Mouse (Mus musculus) telencephalon, adult 2 months (tissue): ENCODE data around the gene Tpte.
A peak's percentile ranks its signal among the peaks of the same experiment; 100 is the strongest.
"Not testable (repeated sequence)": the region's sequence is repeated elsewhere in the genome, so short reads cannot be mapped to it uniquely, and the experiment has no call there.

Source experiments
- DNase-seq: peaks from one replicate; pipeline ENCODE4 v3.0.0-alpha.2; 2011; ENCODE audit warnings: low read depth, low spot score

The Tpte gene

DNA sequence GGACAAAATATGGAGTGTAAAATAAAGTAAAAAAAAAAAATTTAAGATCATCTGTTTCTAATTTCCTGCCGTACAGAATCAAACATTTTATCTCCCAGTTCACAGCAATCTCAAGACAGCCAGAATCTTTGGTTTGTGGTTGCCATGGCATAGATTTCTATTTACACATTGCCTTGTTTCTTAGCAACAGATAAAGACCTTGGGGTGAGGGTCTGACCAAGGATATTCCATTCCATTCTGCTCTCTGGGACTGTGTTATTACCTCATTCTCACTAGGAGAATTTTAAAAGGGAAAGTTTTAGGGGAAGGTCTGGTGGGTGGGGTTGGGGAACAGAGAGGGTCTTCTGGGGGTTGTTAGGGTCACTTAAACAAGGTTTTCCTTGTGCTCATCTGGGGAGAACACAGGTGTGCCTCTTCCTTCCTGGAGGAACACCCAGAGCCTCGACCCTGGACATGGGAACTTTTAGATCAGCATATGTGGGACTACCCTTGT, at the start of gene Tpte:
Gene Tpte (plus strand): TSS at position 443 of the 493 bp plus-strand sequence.
- no peak for DNase-seq

DNA sequence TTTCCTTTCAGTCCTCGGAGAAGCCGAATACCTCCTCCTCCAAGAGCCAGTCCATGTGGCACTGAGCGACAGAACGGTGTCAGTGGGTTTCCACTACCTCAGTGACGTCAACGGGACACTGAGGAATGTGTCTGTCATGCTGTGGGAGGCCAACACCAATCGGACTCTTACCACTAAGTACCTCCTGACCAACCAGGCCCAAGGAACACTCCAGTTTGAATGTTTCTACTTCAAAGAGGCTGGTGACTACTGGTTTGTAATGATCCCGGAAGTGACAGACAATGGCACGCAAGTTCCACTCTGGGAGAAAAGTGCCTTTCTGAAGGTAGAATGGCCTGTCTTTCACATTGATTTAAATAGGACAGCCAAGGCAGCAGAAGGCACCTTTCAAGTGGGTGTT, 40.3 kb upstream of the Tpte start:
- no peak for DNase-seq

DNA sequence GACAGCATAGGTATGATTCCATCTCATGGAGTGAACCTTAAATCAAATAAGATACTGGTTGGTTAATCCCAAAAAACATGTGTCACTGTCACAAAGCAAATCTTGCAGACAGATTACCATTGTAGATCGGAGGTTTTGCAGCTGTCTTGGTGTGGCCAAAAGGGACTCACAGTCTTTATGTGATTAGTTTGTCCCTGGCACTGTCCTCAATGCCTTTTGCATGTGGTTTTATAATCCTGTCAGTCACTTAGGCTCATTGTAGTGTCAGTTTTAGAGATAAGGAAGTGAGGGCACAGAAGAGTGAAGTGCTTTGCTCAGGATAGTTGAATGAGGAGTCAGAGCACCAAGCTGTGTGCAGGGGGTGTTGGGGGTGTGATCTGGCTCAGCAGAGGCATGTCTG, 37.6 kb upstream of the Tpte start:
- no peak for DNase-seq

- DNase-seq: peak; percentile 40
Observed at GRCm38 (mm10) chr8:22247956-22248355, 35.3 kb upstream of the Tpte start.

DNA sequence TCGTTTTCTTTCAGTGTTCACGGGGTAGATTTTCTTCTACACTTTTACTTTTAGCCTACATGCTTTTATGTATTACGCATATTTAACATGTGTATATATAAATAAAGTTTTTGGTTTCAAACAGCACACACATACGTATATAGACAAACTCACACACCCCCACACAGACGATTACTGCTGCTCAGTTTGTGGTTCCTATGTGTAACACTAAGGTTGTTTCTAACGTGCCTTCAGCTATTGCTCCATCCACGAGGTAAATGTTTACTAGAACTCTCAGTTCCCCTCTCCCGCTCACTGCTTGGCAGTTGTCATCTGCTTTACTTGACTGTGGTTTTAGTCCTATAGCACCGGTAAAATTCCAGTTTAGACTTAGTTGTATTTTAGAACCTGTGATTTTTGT, 34.2 kb upstream of the Tpte start:
- DNase-seq: no peak

- no peak for DNase-seq
Observed at GRCm38 (mm10) chr8:22258946-22259450, 24.2 kb upstream of the Tpte start.

GRCm38 (mm10) chr8:22259531-22259930, 23.7 kb upstream of the Tpte start:
- DNase-seq: no peak

DNA sequence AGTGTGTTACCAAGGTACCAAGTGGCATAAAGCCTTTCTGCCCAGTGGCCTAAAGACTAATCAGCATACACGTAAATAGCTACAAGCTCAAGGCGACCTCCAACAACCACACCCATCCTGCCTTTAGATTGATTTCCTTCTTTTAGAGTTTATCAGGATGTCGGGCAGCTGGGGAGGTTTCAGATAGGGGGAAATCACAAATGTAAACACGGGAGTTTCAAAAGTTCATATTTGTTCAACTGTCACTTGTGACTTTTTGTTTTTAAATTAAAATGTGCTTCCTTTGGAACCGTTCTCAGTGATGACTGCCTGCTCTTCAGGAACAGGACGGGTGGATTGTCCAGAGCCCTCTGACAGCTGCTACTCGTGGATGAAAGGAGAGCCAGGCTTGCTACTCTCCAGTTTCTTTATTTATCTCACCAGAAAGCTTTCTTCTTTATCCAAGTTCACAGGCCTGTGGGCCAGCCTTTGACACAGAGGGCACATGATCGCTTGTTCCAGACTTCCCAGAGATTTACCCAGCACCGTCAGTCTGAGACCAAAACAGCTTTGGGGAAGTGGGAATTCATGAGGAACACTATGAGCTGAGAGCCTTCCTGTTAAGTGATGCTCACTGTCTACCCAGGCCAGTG, 23.0 kb upstream of the Tpte start:
- DNase-seq: no peak

DNA sequence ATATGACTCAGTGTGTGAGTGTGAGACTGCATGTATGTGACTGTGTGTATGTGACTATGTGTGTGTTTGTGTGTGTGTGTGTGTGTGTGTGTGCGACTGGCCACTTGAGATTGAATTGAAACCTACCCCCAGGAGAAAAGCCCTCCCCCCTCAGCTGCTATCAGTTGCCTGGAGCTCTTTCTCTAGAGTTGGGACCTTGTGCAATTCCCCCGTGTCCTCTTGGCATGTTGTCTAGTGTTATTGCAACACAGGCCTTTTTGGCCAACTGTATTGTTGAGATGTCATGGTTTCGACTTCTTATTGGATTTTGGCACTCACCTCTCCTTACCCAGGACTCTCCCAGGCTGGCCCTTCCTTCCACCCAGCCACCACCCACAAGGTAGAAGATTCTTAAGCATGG, 21.0 kb upstream of the Tpte start:
- DNase-seq: no peak

- no peak for DNase-seq
Observed at GRCm38 (mm10) chr8:22264292-22264691, 18.9 kb upstream of the Tpte start.

- DNase-seq: no peak
Observed at GRCm38 (mm10) chr8:22264787-22265186, 18.5 kb upstream of the Tpte start.

- no peak for DNase-seq
Observed at GRCm38 (mm10) chr8:22265194-22265593, 18.0 kb upstream of the Tpte start.

DNA sequence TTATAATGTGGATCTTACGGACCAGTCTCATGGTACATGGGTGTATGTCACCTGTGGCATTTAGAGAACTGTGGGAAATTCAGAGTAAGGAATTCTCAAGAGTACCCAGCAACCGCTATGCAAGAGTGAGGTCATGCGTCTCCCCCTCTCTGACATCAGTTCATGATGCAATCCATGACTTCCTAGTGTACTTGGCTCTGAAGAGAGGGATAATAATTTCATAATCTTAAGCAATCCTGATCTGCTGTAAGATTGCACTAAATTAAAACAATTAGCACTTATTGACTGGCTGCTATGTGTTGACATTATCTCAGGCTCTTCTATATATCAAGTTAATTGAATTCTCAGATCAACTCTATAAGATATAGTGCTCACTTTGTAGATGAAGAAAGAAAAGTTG, 16.4 kb upstream of the Tpte start:
- DNase-seq: no peak

GRCm38 (mm10) chr8:22273142-22273541, 10.1 kb upstream of the Tpte start:
- no peak for DNase-seq

- no peak for DNase-seq
Observed at GRCm38 (mm10) chr8:22274641-22275040, 8.6 kb upstream of the Tpte start.

- no peak for DNase-seq
Observed at GRCm38 (mm10) chr8:22302326-22302725, 19.1 kb downstream of the Tpte start.

- no peak for DNase-seq
Observed at GRCm38 (mm10) chr8:22302896-22303306, 19.7 kb downstream of the Tpte start.

DNA sequence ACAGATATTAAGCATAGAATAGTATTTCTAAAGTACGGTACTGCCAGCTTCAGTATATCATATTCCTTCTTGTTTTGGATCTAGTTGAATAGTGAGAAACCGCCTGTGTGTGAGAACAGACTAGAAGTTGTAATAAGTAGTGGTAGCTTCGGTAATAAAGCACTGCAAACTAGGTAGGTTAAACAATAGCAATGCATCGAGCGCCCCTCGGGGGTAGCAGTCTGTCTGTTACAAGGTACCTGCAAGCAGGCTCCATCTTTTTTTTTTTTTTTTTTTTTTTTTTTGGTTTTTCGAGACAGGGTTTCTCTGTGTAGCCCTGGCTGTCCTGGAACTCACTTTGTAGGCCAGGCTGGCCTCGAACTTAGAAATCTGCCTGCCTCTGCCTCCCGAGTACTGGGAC, 20.8 kb downstream of the Tpte start:
- not testable (repeated sequence) for DNase-seq

GRCm38 (mm10) chr8:22306999-22307398, 23.8 kb downstream of the Tpte start:
- no peak for DNase-seq

- DNase-seq: no peak
Observed at GRCm38 (mm10) chr8:22311446-22311845, 28.2 kb downstream of the Tpte start.

DNA sequence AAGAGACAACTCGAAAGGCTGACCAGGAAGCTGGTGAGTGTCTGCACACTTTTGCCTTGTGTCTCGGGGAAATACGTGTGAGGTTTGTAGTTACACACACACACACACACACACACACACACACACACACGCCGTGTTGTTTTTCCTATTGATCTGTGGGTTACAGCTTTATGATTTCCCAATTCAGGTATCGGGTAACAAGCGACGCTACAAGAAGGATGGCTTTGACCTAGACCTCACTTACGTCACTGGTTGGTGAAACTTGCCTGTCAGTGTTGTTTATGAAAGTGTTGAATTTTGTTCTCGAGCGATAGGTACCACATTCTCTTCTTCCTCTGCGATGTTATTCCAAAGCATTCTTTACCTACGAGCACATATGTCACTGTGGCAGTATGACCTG, 52.2 kb downstream of the Tpte start:
- no peak for DNase-seq

- DNase-seq: no peak
Observed at GRCm38 (mm10) chr8:22359359-22359758, 76.1 kb downstream of the Tpte start.

GRCm38 (mm10) chr8:22359882-22360281, 76.6 kb downstream of the Tpte start:
- DNase-seq: no peak

DNA sequence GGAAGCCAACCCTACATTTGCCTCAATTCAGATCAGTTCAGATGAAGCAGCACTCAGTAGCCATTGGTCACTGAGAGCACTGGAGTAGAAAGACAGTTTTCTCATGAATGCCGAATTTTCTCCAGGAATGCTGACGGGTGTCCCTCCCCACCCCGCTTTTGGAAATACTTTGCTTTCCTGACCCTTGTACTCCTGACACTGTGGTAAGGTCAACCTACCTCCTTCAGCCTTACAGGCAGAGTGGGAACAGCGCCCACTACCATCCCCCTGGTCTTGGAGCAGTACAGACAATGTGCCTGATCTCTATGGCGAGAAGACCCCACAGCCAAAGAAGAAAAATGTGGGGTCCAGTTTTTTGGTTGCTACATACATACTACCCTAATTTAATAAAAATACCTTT, 93.1 kb downstream of the Tpte start:
- no peak for DNase-seq
